ENCODE assay signal across 15 mouse cellular contexts in the genomic region with DNA sequence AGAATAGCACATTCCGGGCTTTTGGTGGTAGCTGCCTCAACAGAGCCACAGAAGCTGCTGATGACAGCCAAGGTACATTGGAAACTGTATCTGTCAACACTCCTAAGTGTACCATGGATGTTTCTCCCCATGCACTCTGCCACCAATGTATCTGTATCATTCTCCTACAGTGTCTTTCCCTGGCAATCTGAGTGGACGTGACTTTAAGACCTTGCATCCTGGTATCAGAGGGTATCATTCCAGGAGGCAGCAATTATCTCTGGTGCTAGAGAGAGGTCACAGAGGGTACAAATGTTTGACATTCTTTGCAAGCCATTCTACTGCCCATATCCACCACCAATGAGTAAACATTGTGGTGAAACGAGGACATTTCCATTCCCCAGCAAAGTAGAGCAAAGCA.
"Had no signal": no experiment of that assay in that cellular context is flagged by ENCODE, and none has a peak within 500 bp of the region (broad histone marks: within the 10 kb centered on the region; RNA-seq: fewer than 3 reads in every experiment).

No protein-coding gene starts in this region.

- H3K4me3 ChIP-seq: limb, embryonic 15.5 days; liver, embryonic 13.5 days; lung, embryonic 15.5 days; midbrain, embryonic 12.5 days; myocyte; neural tube, embryonic 15.5 days had no signal

- H3K36me3 ChIP-seq: limb, embryonic 15.5 days; liver, embryonic 13.5 days; lung, embryonic 15.5 days; midbrain, embryonic 12.5 days; neural tube, embryonic 15.5 days had no signal

- ATAC-seq: liver, postnatal 0 days had no signal

- H3K9ac ChIP-seq: limb, embryonic 15.5 days; liver, embryonic 13.5 days; liver, postnatal 0 days; lung, embryonic 15.5 days; midbrain, embryonic 12.5 days; neural tube, embryonic 15.5 days had no signal

- DNase-seq: kidney, postnatal 36 days; layer of hippocampus, adult 9-11 months; layer of hippocampus, postnatal 36 days; liver, embryonic 13.5 days; liver, postnatal 0 days; lung, postnatal 14 days; right cerebral cortex, adult 18-20 months; right cerebral cortex, postnatal 25 days; thymus, postnatal 36 days had no signal

- H3K4me1 ChIP-seq: limb, embryonic 15.5 days; liver, embryonic 13.5 days; lung, embryonic 15.5 days; midbrain, embryonic 12.5 days; neural tube, embryonic 15.5 days had no signal

- H3K27ac ChIP-seq: kidney, postnatal 0 days; limb, embryonic 15.5 days; liver, embryonic 13.5 days; lung, embryonic 15.5 days; midbrain, embryonic 12.5 days; neural tube, embryonic 15.5 days had no signal

- H3K27me3 ChIP-seq: limb, embryonic 15.5 days; liver, embryonic 13.5 days; lung, embryonic 15.5 days; midbrain, embryonic 12.5 days; neural tube, embryonic 15.5 days had no signal

- H3K4me2 ChIP-seq: limb, embryonic 15.5 days; liver, embryonic 13.5 days; lung, embryonic 15.5 days; midbrain, embryonic 12.5 days; neural tube, embryonic 15.5 days had no signal

- H3K9me3 ChIP-seq: limb, embryonic 15.5 days; liver, embryonic 13.5 days; lung, embryonic 15.5 days; midbrain, embryonic 12.5 days; neural tube, embryonic 15.5 days had no signal
